Mouse (Mus musculus) intestine, embryonic 14.5 days (tissue): ENCODE results near the gene Ptpro. TPM values are rescaled to one million over a fixed set of nuclear protein-coding genes. Genes with fewer than 3 reads are reported as not detected.

ENCODE experiments used
- ATAC-seq: fragments of 200-750 bp; cut with Nextera tagmentation; replicated peaks from 2 replicates; pipeline ENCODE4 v1.8.0; 2017; ENCODE audit warnings: low read depth, moderate number of reproducible peaks, moderate TSS enrichment, moderate library complexity; ENCODE audit not compliant: low FRiP score, low TSS enrichment
- DNase-seq: peaks from one replicate; pipeline ENCODE4 v3.0.0-alpha.2; 2018; ENCODE audit warnings: low spot score
- H3K27ac ChIP-seq: fragments of 300-500 bp; sonication (generic); 2 replicates; pipeline ENCODE4 v1.5.1; 2014; ENCODE audit warnings: low read depth, mild to moderate bottlenecking, control low read depth
- H3K27me3 ChIP-seq: fragments of 300-500 bp; sonication (generic); replicated peaks from 2 replicates; pipeline ENCODE4 v1.6.1; 2014; ENCODE audit warnings: low read length, control low read depth; ENCODE audit not compliant: control insufficient read depth, insufficient read depth
- H3K36me3 ChIP-seq: fragments of 300-500 bp; sonication (generic); 2 replicates; pipeline ENCODE4 v1.6.1; 2014; ENCODE audit warnings: low read length, control low read depth; ENCODE audit not compliant: control insufficient read depth, insufficient read depth
- H3K4me1 ChIP-seq: fragments of 300-500 bp; sonication (generic); replicated peaks from 2 replicates; pipeline ENCODE4 v1.6.1; 2014; ENCODE audit warnings: low read length, control low read depth, mixed read lengths; ENCODE audit not compliant: control insufficient read depth, insufficient read depth
- H3K4me2 ChIP-seq: fragments of 300-500 bp; sonication (generic); 2 replicates; pipeline ENCODE4 v1.6.1; 2014; ENCODE audit warnings: low read length
- H3K4me3 ChIP-seq: fragments of 300-500 bp; sonication (generic); 2 replicates; pipeline ENCODE4 v1.5.1; 2014; ENCODE audit warnings: low read depth, low read length, control low read depth, mixed read lengths
- H3K9ac ChIP-seq: fragments of 300-500 bp; sonication (generic); 2 replicates; pipeline ENCODE4 v1.6.1; 2014; ENCODE audit warnings: mild to moderate bottlenecking, low read length
- H3K9me3 ChIP-seq: fragments of 300-500 bp; sonication (generic); 2 replicates; pipeline ENCODE4 v1.6.1; 2016; ENCODE audit warnings: low read length, control low read depth; ENCODE audit not compliant: control insufficient read depth
- WGBS: fragments of 180-500 bp; shearing (Covaris S2); extraction: QIAGEN DNeasy Blood & Tissue Kit; methylation state at CpG from one replicate; pipeline ENCODE4 v1.1.7; 2014; 5-methylcytosine and 5-hydroxymethylcytosine counted together
- polyA plus RNA-seq: library from polyadenylated mRNA; unstranded; fragments of >200 nt; fragmentation: Nextera tagmentation; extraction: Ambion mirVana; gene quantifications from 2 replicates; pipeline ENCODE4 v1.2.1, GENCODE M21; 2014

Ptpro gene
- polyA plus RNA-seq, 1 experiment from 2014 or later = 3.6 TPM

DNA sequence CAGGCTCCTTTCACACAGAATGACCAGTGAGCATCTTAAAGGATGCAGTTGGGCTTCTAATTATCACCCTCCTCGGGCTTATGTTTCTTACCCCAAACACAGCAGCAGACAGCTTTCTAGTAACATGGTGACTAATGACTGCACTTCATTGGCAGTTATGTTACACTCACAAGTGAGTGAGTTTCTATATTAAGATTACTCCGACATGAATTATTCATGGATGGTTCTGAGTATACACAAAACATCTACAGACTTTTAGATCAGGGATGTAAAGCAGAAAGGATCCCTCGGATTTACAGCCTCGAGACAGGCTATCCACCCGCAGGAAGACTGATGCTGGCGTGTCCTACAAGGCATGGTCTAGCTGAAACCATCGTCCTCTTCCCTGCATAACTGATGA is 230.8 kb downstream of the Ptpro start:
- Histone ChIP-seq H3K4me2 (no peak overlapping the region), H3K36me3 (peaks cover 14% of the 10 kb centered on the region; the same call in 1 of the 2 replicates), H3K9ac (no peak overlapping the region), H3K4me3 (no peak overlapping the region), H3K27me3 (no peaks in the 10 kb centered on the region), H3K27ac (no peak overlapping the region), H3K9me3 (no peaks in the 10 kb centered on the region), H3K4me1 (no peaks in the 10 kb centered on the region; the same call in 1 of the 2 replicates)
- WGBS = 75% methylated on average over 7 of the region's 7 CpGs
- no peak for ATAC-seq
- DNase-seq = no peak

DNA sequence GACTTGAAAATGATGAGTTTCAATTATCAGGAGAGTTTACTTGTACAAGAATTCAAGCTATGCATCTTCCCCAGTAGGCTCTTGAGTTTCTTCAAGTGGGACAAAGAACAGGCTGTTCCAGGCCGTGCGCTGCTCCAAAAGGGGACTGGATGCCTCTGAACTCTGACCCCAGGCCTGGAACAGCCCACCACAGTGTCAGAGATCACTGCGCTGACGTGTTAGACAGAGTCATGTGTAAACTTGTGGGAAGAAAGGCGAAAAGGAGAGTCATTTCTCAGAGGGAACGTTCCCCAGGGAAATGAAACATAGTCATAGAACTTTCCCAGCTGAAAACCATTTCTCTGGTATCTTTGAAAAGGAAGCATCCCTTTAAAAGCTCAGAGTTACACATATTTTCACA is 235.3 kb downstream of the Ptpro start:
- H3K4me3 ChIP-seq = no peak overlapping the region
- H3K9ac ChIP-seq = no peak overlapping the region
- DNase-seq (no peak), ATAC-seq (no peak)
- H3K9me3 ChIP-seq = no peaks in the 10 kb centered on the region
- peaks cover 5% of the 10 kb centered on the region; the same call in 1 of the 2 replicates for H3K36me3 ChIP-seq
- H3K27me3 ChIP-seq = no peaks in the 10 kb centered on the region
- H3K27ac ChIP-seq = no peak overlapping the region
- no peak overlapping the region for H3K4me2 ChIP-seq
- WGBS = 29% methylated on average over 6 of the region's 6 CpGs
- no peaks in the 10 kb centered on the region; the same call in 1 of the 2 replicates for H3K4me1 ChIP-seq

DNA sequence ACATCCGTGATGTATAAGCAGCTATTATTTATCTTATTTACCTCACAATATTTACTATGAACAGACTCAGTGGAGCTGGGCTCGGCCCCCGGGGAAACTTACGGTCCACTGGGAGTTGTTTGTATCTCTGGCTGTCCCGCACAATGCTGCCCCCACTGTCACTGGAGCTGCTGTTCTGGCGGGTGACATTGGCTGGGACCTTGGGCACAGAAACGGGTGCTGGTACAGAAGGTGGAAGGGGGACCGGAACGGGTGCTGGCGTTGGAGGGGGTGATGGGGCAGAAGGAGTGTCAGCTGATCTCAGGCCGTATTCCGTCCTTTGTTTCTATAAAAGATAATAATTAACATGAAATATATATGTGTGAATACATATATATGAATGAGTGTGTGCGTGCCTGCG is 238.0 kb downstream of the Ptpro start:
- H3K4me1 ChIP-seq = no peaks in the 10 kb centered on the region; the same call in 1 of the 2 replicates

DNA sequence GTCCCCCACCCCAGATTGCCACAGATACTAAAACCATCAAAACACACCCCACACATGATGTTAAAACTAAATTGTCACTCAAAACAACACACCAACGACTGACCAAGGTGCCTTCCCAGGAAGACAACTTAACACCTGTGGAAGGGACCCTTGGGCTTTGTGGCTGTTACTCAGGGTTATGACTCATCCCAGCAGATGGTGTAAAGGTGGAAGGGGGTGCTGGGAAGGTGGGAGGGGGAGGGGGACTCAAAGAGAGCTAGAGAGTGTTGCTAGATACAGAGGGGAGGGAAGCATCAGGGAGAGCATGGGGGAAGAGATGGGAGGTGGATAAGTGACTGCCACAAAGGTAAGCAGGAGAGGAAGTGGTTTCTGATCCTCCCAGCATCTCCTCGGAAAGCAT is 239.5 kb downstream of the Ptpro start:
- DNase-seq (no peak), ATAC-seq (no peak)
- peaks cover 5% of the 10 kb centered on the region; the same call in 1 of the 2 replicates for H3K36me3 ChIP-seq
- no peaks in the 10 kb centered on the region for H3K27me3 ChIP-seq
- H3K27ac ChIP-seq = no peak overlapping the region
- no peak overlapping the region for H3K4me3 ChIP-seq
- 64% methylated on average over 2 of the region's 2 CpGs for WGBS
- no peak overlapping the region for H3K9ac ChIP-seq
- H3K4me1 ChIP-seq = no peaks in the 10 kb centered on the region; the same call in 1 of the 2 replicates
- no peak overlapping the region for H3K4me2 ChIP-seq
- no peaks in the 10 kb centered on the region for H3K9me3 ChIP-seq

More for the DNA sequence above, 238.0 kb downstream of the Ptpro start:
- no peak overlapping the region for H3K27ac ChIP-seq
- H3K9me3 ChIP-seq = no peaks in the 10 kb centered on the region
- ATAC-seq (no peak), DNase-seq (no peak)
- H3K4me3 ChIP-seq = no peak overlapping the region
- no peak overlapping the region for H3K9ac ChIP-seq
- no peaks in the 10 kb centered on the region for H3K27me3 ChIP-seq
- WGBS = 83% methylated on average over 14 of the region's 14 CpGs
- no peak overlapping the region for H3K4me2 ChIP-seq
- H3K36me3 ChIP-seq = peaks cover 5% of the 10 kb centered on the region; the same call in 1 of the 2 replicates

DNA sequence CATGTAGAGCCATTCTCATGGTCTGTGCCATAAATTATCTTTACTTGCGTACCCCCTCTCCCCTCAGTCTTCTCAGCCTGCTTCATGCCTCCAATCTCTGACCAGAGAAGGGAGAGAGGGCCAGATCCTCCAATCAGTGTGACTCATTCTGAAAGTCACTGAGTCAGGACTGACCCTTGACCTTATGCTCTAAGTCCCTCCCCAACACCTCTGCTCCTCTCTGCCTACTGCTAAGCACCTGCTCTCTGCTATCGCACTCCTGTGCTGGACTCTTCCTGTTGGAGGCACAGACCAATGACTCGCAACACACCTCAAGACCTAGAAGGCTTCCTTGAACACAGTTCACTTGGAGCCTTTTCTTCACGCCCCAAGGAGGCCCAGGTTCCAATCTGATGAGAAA is 240.5 kb downstream of the Ptpro start:
- Histone ChIP-seq H3K9me3 (no peaks in the 10 kb centered on the region), H3K9ac (no peak overlapping the region), H3K36me3 (peaks cover 5% of the 10 kb centered on the region; the same call in 1 of the 2 replicates), H3K4me3 (no peak overlapping the region), H3K27ac (no peak overlapping the region), H3K4me1 (no peaks in the 10 kb centered on the region; the same call in 1 of the 2 replicates), H3K4me2 (no peak overlapping the region), H3K27me3 (no peaks in the 10 kb centered on the region)
- DNase-seq (no peak), ATAC-seq (no peak)
- WGBS = 85% methylated on average over 4 of the region's 4 CpGs

DNA sequence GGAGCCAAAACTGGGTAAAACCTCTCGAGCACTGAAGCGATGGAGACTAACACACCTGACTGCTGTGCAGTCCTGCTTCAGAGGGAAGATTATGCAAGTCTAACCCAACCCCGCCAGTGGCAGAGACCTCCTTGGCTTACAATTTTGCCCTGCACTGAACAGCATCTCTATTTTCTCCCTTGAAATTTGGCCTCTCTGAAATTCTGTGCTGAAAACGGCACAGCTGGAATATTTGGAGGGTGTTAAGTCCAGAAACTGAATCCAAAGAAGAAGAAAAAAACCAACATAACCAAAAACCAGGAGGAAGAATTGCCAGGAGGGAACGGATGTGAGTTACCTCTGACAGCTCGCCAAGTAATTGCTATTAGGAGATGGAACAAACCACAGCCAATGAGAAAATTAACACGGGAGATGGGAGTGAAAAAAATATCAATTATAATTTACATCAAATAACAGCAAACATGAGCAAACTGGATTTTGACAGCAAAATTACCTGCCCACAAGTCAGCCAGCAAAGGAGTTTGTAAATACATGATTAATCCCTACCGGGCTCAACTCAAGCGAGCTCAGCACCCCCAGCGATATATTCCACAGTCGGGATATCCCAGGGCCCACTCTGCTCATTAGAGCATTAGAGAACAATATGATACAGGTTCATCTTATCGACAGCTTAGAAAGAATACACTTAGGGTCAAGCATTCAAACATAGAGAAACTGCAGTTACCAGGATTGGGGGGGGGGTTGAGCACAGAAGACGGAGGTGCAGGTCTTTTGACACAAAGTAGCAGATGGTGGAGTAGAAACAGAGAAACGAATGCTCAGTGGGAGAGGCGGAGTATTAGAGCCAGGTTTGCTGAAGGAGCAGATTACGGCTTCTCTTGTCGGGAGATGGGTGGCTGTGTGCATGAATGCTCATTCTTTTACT is 241.4 kb downstream of the Ptpro start:
- no peak overlapping the region for H3K9ac ChIP-seq
- peaks cover 5% of the 10 kb centered on the region; the same call in 1 of the 2 replicates for H3K36me3 ChIP-seq
- DNase-seq (no peak), ATAC-seq (no peak)
- no peak overlapping the region for H3K27ac ChIP-seq
- H3K4me1 ChIP-seq = no peaks in the 10 kb centered on the region
- H3K9me3 ChIP-seq = no peaks in the 10 kb centered on the region
- no peak overlapping the region for H3K4me2 ChIP-seq
- no peaks in the 10 kb centered on the region for H3K27me3 ChIP-seq
- 88% methylated on average over 17 of the region's 17 CpGs for WGBS
- H3K4me3 ChIP-seq = no peak overlapping the region

DNA sequence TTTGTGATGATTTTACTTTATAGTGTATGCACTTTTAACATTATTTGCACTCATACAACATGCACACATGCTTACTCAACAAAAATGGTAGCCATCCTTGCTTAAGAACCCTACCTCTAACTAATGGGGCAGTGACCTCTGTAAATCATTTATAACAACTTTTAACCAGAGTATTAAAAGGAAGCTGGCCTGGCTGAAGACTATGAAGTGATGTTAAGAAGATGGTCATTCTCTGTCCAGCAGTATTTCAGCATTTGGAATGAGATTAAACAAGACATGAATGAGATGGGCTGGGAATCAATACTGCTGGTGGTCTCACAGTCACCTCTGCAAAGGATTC is 242.0 kb downstream of the Ptpro start:
- Histone ChIP-seq H3K36me3 (peaks cover 5% of the 10 kb centered on the region; the same call in 1 of the 2 replicates), H3K27ac (no peak overlapping the region)

DNA sequence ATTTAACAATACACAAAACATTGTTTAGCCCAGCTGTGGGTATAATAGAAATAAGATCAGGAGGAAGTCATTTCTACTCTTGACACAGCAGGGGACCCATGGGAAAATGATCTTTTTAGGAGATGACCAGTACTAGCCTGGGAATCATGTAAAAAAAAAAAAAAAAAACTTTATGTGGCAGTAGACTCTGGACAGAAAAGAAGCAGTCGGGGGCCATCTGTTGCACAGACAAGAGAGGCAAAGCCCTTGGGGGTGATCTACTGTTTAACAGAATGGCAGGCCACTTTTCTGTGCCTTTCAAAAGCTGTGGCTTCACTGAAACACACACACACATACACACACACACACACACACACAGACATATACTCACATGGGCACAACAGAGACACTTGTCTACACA is 242.7 kb downstream of the Ptpro start:
- Histone ChIP-seq H3K36me3 (peaks cover 3% of the 10 kb centered on the region; the same call in 1 of the 2 replicates), H3K27me3 (no peaks in the 10 kb centered on the region), H3K4me3 (no peak overlapping the region), H3K9me3 (no peaks in the 10 kb centered on the region), H3K4me1 (no peaks in the 10 kb centered on the region), H3K9ac (no peak overlapping the region), H3K27ac (no peak overlapping the region), H3K4me2 (no peak overlapping the region)
- ATAC-seq (no peak), DNase-seq (no peak)
- 80% methylated on average over 1 of the region's 1 CpGs for WGBS

More for the DNA sequence above, 242.0 kb downstream of the Ptpro start:
- no peak overlapping the region for H3K4me3 ChIP-seq
- no peak overlapping the region for H3K4me2 ChIP-seq
- no peak overlapping the region for H3K9ac ChIP-seq
- no peaks in the 10 kb centered on the region for H3K27me3 ChIP-seq
- H3K4me1 ChIP-seq = no peaks in the 10 kb centered on the region
- no peaks in the 10 kb centered on the region for H3K9me3 ChIP-seq
- ATAC-seq (no peak), DNase-seq (no peak)

DNA sequence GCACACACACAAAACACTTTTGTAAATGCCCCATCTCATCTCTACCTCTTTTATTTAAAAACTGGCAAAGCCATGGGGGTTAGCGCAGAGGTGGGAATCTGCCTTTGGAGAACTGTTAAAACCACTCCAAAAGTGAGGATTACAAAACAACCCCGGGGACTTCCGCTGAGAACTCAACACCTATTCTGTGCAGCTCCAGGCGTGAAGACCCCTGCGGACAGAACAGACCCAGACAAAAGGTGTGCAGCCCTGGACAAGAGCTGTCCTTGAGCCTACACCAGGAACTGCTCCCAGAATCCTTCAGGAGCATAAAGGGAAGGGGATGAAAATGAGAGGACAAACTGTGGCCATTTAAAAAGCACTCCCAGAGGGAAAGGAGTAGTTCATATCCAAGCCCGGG is 243.1 kb downstream of the Ptpro start:
- H3K36me3 ChIP-seq = no peaks in the 10 kb centered on the region
- H3K27ac ChIP-seq = no peak overlapping the region
- no peaks in the 10 kb centered on the region for H3K9me3 ChIP-seq
- no peaks in the 10 kb centered on the region for H3K27me3 ChIP-seq
- 81% methylated on average over 6 of the region's 6 CpGs for WGBS
- no peaks in the 10 kb centered on the region for H3K4me1 ChIP-seq
- no peak overlapping the region for H3K9ac ChIP-seq
- H3K4me3 ChIP-seq = no peak overlapping the region
- ATAC-seq (no peak), DNase-seq (no peak)
- H3K4me2 ChIP-seq = no peak overlapping the region
